Mouse (Mus musculus): Measurements from ENCODE around the gene Retnla. TPM values are rescaled to one million over a fixed set of nuclear protein-coding genes. Genes with fewer than 3 reads are reported as not detected.

Retnla gene
- not detected for total RNA-seq (2021)
- long read RNA-seq, experiment 1 = 0 reads
- long read RNA-seq, experiment 2 = 0 reads

- intact Hi-C loops (cut with DNase I) = no loop called here
- H3K4me3 ChIP-seq = no peak within 1 kb of the TSS
- no peak within 1 kb of the TSS for H3K27ac ChIP-seq
- no peak for DNase-seq (ENCODE audit: extremely low spot score in 1 of 2, low spot score in 2 of 2)
- no peak for TF ChIP-seq CTCF (IDR thresholded peaks at IDR 0.05)
Observed at GRCm38 (mm10) chr16:48842266-48842665, at the start of gene Retnla. Retnla (plus strand) TSS chr16:48842551.

- no peak overlapping the region for H3K27ac ChIP-seq
- DNase-seq (ENCODE audit: extremely low spot score in 1 of 2, low spot score in 2 of 2) = no peak
- H3K4me3 ChIP-seq = no peak overlapping the region
- intact Hi-C loops (cut with DNase I) = no loop called here
- TF ChIP-seq CTCF (IDR thresholded peaks at IDR 0.05) = no peak
Observed at GRCm38 (mm10) chr16:48798285-48798684, 44.1 kb upstream of the Retnla start.

- DNase-seq (ENCODE audit: extremely low spot score in 1 of 2, low spot score in 2 of 2) = no peak
Observed at GRCm38 (mm10) chr16:48799470-48799869, 42.9 kb upstream of the Retnla start.

GRCm38 (mm10) chr16:48800906-48801305 lies 41.4 kb upstream of the Retnla start:
- intact Hi-C loops (cut with DNase I) = no loop called here
- no peak overlapping the region for H3K27ac ChIP-seq
- no peak overlapping the region for H3K4me3 ChIP-seq
- no peak for DNase-seq (ENCODE audit: extremely low spot score in 1 of 2, low spot score in 2 of 2)
- TF ChIP-seq CTCF (IDR thresholded peaks at IDR 0.05) = no peak

More at GRCm38 (mm10) chr16:48799470-48799869, 42.9 kb upstream of the Retnla start:
- H3K4me3 ChIP-seq = no peak overlapping the region
- TF ChIP-seq CTCF (IDR thresholded peaks at IDR 0.05) = no peak
- intact Hi-C loops (cut with DNase I) = no loop called here
- no peak overlapping the region for H3K27ac ChIP-seq

- no peak for DNase-seq (ENCODE audit: extremely low spot score in 1 of 2, low spot score in 2 of 2)
- Histone ChIP-seq H3K27ac (no peak overlapping the region), H3K4me3 (no peak overlapping the region)
- TF ChIP-seq CTCF (IDR thresholded peaks at IDR 0.05) = no peak
- intact Hi-C loops (cut with DNase I) = no loop called here
Observed at GRCm38 (mm10) chr16:48805412-48805811, 36.9 kb upstream of the Retnla start.

GRCm38 (mm10) chr16:48806521-48806920 lies 35.8 kb upstream of the Retnla start:
- H3K27ac ChIP-seq = no peak overlapping the region
- TF ChIP-seq CTCF (IDR thresholded peaks at IDR 0.05) = no peak
- intact Hi-C loops (cut with DNase I) = no loop called here
- no peak overlapping the region for H3K4me3 ChIP-seq
- DNase-seq (ENCODE audit: extremely low spot score in 1 of 2, low spot score in 2 of 2) = no peak

GRCm38 (mm10) chr16:48809374-48809773 lies 33.0 kb upstream of the Retnla start:
- TF ChIP-seq CTCF (IDR thresholded peaks at IDR 0.05) = peak; percentile 20
- intact Hi-C loops (cut with DNase I) = no loop called here
- no peak for DNase-seq (ENCODE audit: extremely low spot score in 1 of 2, low spot score in 2 of 2)
- no peak overlapping the region for H3K27ac ChIP-seq
- H3K4me3 ChIP-seq = no peak overlapping the region

GRCm38 (mm10) chr16:48811881-48812436 lies 30.4 kb upstream of the Retnla start:
- Histone ChIP-seq H3K4me3 (no peak overlapping the region), H3K27ac (no peak overlapping the region)
- no peak for DNase-seq (ENCODE audit: extremely low spot score in 1 of 2, low spot score in 2 of 2)
- intact Hi-C loops (cut with DNase I) = no loop called here
- no peak for TF ChIP-seq CTCF (IDR thresholded peaks at IDR 0.05)

- H3K27ac ChIP-seq = no peak within 1 kb of the TSS
- intact Hi-C loops (cut with DNase I) = no loop called here
- no peak within 1 kb of the TSS for H3K4me3 ChIP-seq
- DNase-seq (ENCODE audit: extremely low spot score in 1 of 2, low spot score in 2 of 2) = no peak
- no peak for TF ChIP-seq CTCF (IDR thresholded peaks at IDR 0.05)
Observed at GRCm38 (mm10) chr16:48816695-48817094, 25.7 kb upstream of the Retnla start, which contains the start of gene Retnlb. Retnlb (plus strand) TSS chr16:48816856.

GRCm38 (mm10) chr16:48818524-48818923 lies 23.8 kb upstream of the Retnla start:
- no peak for DNase-seq (ENCODE audit: extremely low spot score in 1 of 2, low spot score in 2 of 2)
- intact Hi-C loops (cut with DNase I) = no loop called here
- Histone ChIP-seq H3K4me3 (no peak overlapping the region), H3K27ac (no peak overlapping the region)
- no peak for TF ChIP-seq CTCF (IDR thresholded peaks at IDR 0.05)

- intact Hi-C loops (cut with DNase I) = no loop called here
- no peak for DNase-seq (ENCODE audit: extremely low spot score in 1 of 2, low spot score in 2 of 2)
- Histone ChIP-seq H3K4me3 (no peak overlapping the region), H3K27ac (no peak overlapping the region)
- TF ChIP-seq CTCF (IDR thresholded peaks at IDR 0.05) = no peak
Observed at GRCm38 (mm10) chr16:48826474-48826873, 15.9 kb upstream of the Retnla start.

- TF ChIP-seq CTCF (IDR thresholded peaks at IDR 0.05) = no peak
- no peak overlapping the region for H3K4me3 ChIP-seq
- intact Hi-C loops (cut with DNase I) = no loop called here
- no peak for DNase-seq (ENCODE audit: extremely low spot score in 1 of 2, low spot score in 2 of 2)
- H3K27ac ChIP-seq = no peak overlapping the region
Observed at GRCm38 (mm10) chr16:48827625-48828024, 14.7 kb upstream of the Retnla start.

- DNase-seq (ENCODE audit: extremely low spot score in 1 of 2, low spot score in 2 of 2) = no peak
- intact Hi-C loops (cut with DNase I) = no loop called here
- no peak for TF ChIP-seq CTCF (IDR thresholded peaks at IDR 0.05)
- Histone ChIP-seq H3K4me3 (no peak overlapping the region), H3K27ac (no peak overlapping the region)
Observed at GRCm38 (mm10) chr16:48829060-48829459, 13.3 kb upstream of the Retnla start.

Data from left cerebral cortex, adult 2 months (tissue).